Comparison of ENCODE assay signal across 8 mouse cellular contexts in genomic region chr16:21210667-21211338, GRCm38 (mm10). TPM values are rescaled to one million over a fixed set of nuclear protein-coding genes. Genes with fewer than 3 reads are reported as not detected.
DNase-seq lines count a peak whose midpoint lies in the region; ATAC-seq and TF ChIP-seq lines count a peak whose summit lies in the region.

No protein-coding gene starts in this region.

- H3K9ac ChIP-seq in limb, embryonic 12.5 days (replicated peaks) = peak overlapping the region; percentile 57
- H3K9ac ChIP-seq in midbrain, embryonic 14.5 days (replicated peaks; ENCODE audit: low read length) = peak overlapping the region; percentile 18
- peak overlapping the region; percentile 74 for H3K9ac ChIP-seq in stomach, embryonic 16.5 days (ENCODE audit: low read length)

- peaks cover 87% of the 10 kb centered on the region for H3K27me3 ChIP-seq in megakaryocyte, embryonic 14.5 days (replicated peaks)
- H3K27me3 ChIP-seq in heart, embryonic 10.5 days (ENCODE audit: insufficient read depth, poor library complexity, severe bottlenecking) = no peaks in the 10 kb centered on the region
- H3K27me3 ChIP-seq in limb, embryonic 12.5 days = no peaks in the 10 kb centered on the region
- H3K27me3 ChIP-seq in midbrain, embryonic 14.5 days (ENCODE audit: control insufficient read depth, insufficient read depth, low read length) = no peaks in the 10 kb centered on the region
- no peaks in the 10 kb centered on the region for H3K27me3 ChIP-seq in stomach, embryonic 16.5 days (ENCODE audit: control insufficient read depth, insufficient read depth, low read length)

- H3K36me3 ChIP-seq in megakaryocyte, embryonic 14.5 days (replicated peaks; ENCODE audit: low read length) = no peaks in the 10 kb centered on the region
- peaks cover 32% of the 10 kb centered on the region for H3K36me3 ChIP-seq in heart, embryonic 10.5 days
- H3K36me3 ChIP-seq in limb, embryonic 12.5 days = peaks cover 52% of the 10 kb centered on the region
- H3K36me3 ChIP-seq in midbrain, embryonic 14.5 days (ENCODE audit: control insufficient read depth, insufficient read depth, low read length) = peaks cover 14% of the 10 kb centered on the region
- peaks cover 8% of the 10 kb centered on the region for H3K36me3 ChIP-seq in stomach, embryonic 16.5 days (ENCODE audit: control insufficient read depth, insufficient read depth, low read length)

- under 1% methylated on average over 25 of the region's 25 CpGs for WGBS in heart, embryonic 10.5 days
- WGBS in limb, embryonic 12.5 days = under 1% methylated on average over 25 of the region's 25 CpGs
- under 1% methylated on average over 25 of the region's 25 CpGs for WGBS in midbrain, embryonic 14.5 days
- under 1% methylated on average over 25 of the region's 25 CpGs for WGBS in stomach, embryonic 16.5 days

- no peak for TF ChIP-seq CTCF in embryonic fibroblast, embryonic 13.5 days (IDR thresholded peaks at IDR 0.05; ENCODE audit: borderline replicate concordance, insufficient read depth, low read length)

- peak overlapping the region; percentile 54 for H3K4me3 ChIP-seq in megakaryocyte, embryonic 14.5 days (replicated peaks)
- H3K4me3 ChIP-seq in embryonic fibroblast, embryonic 13.5 days (ENCODE audit: insufficient read depth, low read length) = peak overlapping the region; percentile 4; the same call in 1 of the 2 replicates
- peak overlapping the region; percentile 56 for H3K4me3 ChIP-seq in heart, embryonic 10.5 days
- peak overlapping the region; percentile 40 for H3K4me3 ChIP-seq in limb, embryonic 12.5 days (replicated peaks)
- H3K4me3 ChIP-seq in midbrain, embryonic 14.5 days (replicated peaks; ENCODE audit: low read depth, low read length) = peak overlapping the region; percentile 33
- peak overlapping the region; percentile 48 for H3K4me3 ChIP-seq in stomach, embryonic 16.5 days (replicated peaks; ENCODE audit: low read length)

- peak; percentile 67 for TF ChIP-seq POLR2A in embryonic fibroblast, embryonic 13.5 days (IDR thresholded peaks at IDR 0.05; ENCODE audit: low read depth, low read length)

- peaks cover under 1% of the 10 kb centered on the region for H3K9me3 ChIP-seq in megakaryocyte, embryonic 14.5 days
- no peaks in the 10 kb centered on the region for H3K9me3 ChIP-seq in heart, embryonic 10.5 days
- no peaks in the 10 kb centered on the region for H3K9me3 ChIP-seq in limb, embryonic 12.5 days
- no peaks in the 10 kb centered on the region for H3K9me3 ChIP-seq in midbrain, embryonic 14.5 days (ENCODE audit: control insufficient read depth, low read length)
- no peaks in the 10 kb centered on the region for H3K9me3 ChIP-seq in stomach, embryonic 16.5 days (replicated peaks; ENCODE audit: control insufficient read depth, low read length)

- ATAC-seq in megakaryocyte, adult 5-6 weeks (ENCODE audit: poor library complexity, severe bottlenecking) = no peak
- ATAC-seq in limb, embryonic 12.5 days (ENCODE audit: insufficient number of reproducible peaks, insufficient read depth, low FRiP score, low TSS enrichment, low read depth) = peak; percentile 93
- peak; percentile 81 for ATAC-seq in midbrain, embryonic 14.5 days (ENCODE audit: low FRiP score, low TSS enrichment)
- peak; percentile 90 for ATAC-seq in stomach, embryonic 16.5 days (ENCODE audit: insufficient read depth, low FRiP score)

- H3K27ac ChIP-seq in embryonic fibroblast, embryonic 13.5 days (ENCODE audit: insufficient read depth, low read length) = peak overlapping the region; percentile 96
- peak overlapping the region; percentile 88 for H3K27ac ChIP-seq in heart, embryonic 10.5 days
- peak overlapping the region; percentile 98 for H3K27ac ChIP-seq in limb, embryonic 12.5 days
- H3K27ac ChIP-seq in midbrain, embryonic 14.5 days (replicated peaks; ENCODE audit: low read depth, low read length) = peak overlapping the region; percentile 73
- peak overlapping the region; percentile 98 for H3K27ac ChIP-seq in stomach, embryonic 16.5 days (ENCODE audit: low read length)

- peak overlapping the region; percentile 97 for H3K4me2 ChIP-seq in limb, embryonic 12.5 days
- H3K4me2 ChIP-seq in midbrain, embryonic 14.5 days (ENCODE audit: low read length) = peak overlapping the region; percentile 64
- peak overlapping the region; percentile 76 for H3K4me2 ChIP-seq in stomach, embryonic 16.5 days (ENCODE audit: low read depth, low read length)

- peak; percentile 90 for DNase-seq in heart, embryonic 10.5 days (ENCODE audit: low spot score)
- DNase-seq in kidney, adult 9 months = peak; percentile 85
- DNase-seq in midbrain, embryonic 14.5 days = peak; percentile 90

- H3K4me1 ChIP-seq in megakaryocyte, embryonic 14.5 days = peaks cover 8% of the 10 kb centered on the region; the same call in 1 of the 2 replicates
- peaks cover 17% of the 10 kb centered on the region for H3K4me1 ChIP-seq in embryonic fibroblast, embryonic 13.5 days (ENCODE audit: control insufficient read depth, insufficient read depth, low read length)
- H3K4me1 ChIP-seq in heart, embryonic 10.5 days = peaks cover 95% of the 10 kb centered on the region
- H3K4me1 ChIP-seq in limb, embryonic 12.5 days (replicated peaks) = peaks cover 87% of the 10 kb centered on the region
- H3K4me1 ChIP-seq in midbrain, embryonic 14.5 days (ENCODE audit: control insufficient read depth, insufficient read depth, low read length) = peaks cover 51% of the 10 kb centered on the region
- peaks cover 77% of the 10 kb centered on the region for H3K4me1 ChIP-seq in stomach, embryonic 16.5 days (ENCODE audit: control insufficient read depth, insufficient read depth, low read length)

RNA-seq across cellular contexts. Expression of gene Ephb3, which starts 6.2 kb away (rescaled TPM):
- polyA plus RNA-seq in megakaryocyte, embryonic 14.5 days (2012; ENCODE audit: insufficient read depth, low replicate concordance) = 0.39 TPM in 1 of 2 replicates, not detected in the other
- total RNA-seq in megakaryocyte, adult 5-6 weeks (2015) = not detected in 2 replicates
- total RNA-seq in megakaryocyte, adult 5-6 weeks (2017) = 0.16 TPM in 1 of 2 replicates, not detected in the other
- polyA plus RNA-seq in embryonic fibroblast, embryonic 13.5 days (2011; ENCODE audit: insufficient read length, low read depth, missing spikeins) = 23.6 and 45.5 TPM in 2 replicates
- polyA plus RNA-seq in heart, embryonic 10.5 days (2016; fragmentation: Nextera tagmentation; extraction: Ambion mirVana) = 24.5 and 25.3 TPM in 2 replicates
- polyA plus RNA-seq in limb, embryonic 12.5 days (2016; fragmentation: Nextera tagmentation; extraction: Ambion mirVana) = 55.4 and 62.7 TPM in 2 replicates
- polyA plus RNA-seq in midbrain, embryonic 14.5 days (2014; fragmentation: Nextera tagmentation; extraction: Ambion mirVana) = 12.3 and 14.0 TPM in 2 replicates
- 20.6 and 22.1 TPM in 2 replicates for polyA plus RNA-seq in stomach, embryonic 16.5 days (2015; fragmentation: Nextera tagmentation; extraction: Ambion mirVana)

RNA-seq across cellular contexts. Expression of gene Teddm3, which starts 57.0 kb away (rescaled TPM):
- not detected in 2 replicates for polyA plus RNA-seq in megakaryocyte, embryonic 14.5 days (2012; ENCODE audit: insufficient read depth, low replicate concordance)
- not detected in 2 replicates for total RNA-seq in megakaryocyte, adult 5-6 weeks (2015)
- not detected in 2 replicates for total RNA-seq in megakaryocyte, adult 5-6 weeks (2017)
- polyA plus RNA-seq in embryonic fibroblast, embryonic 13.5 days (2011; ENCODE audit: insufficient read length, low read depth, missing spikeins) = not detected in 2 replicates
- not detected in 2 replicates for polyA plus RNA-seq in heart, embryonic 10.5 days (2016; fragmentation: Nextera tagmentation; extraction: Ambion mirVana)
- polyA plus RNA-seq in limb, embryonic 12.5 days (2016; fragmentation: Nextera tagmentation; extraction: Ambion mirVana) = not detected in 2 replicates
- polyA plus RNA-seq in midbrain, embryonic 14.5 days (2014; fragmentation: Nextera tagmentation; extraction: Ambion mirVana) = not detected in 2 replicates
- 14.0 and 32.4 TPM in 2 replicates for polyA plus RNA-seq in stomach, embryonic 16.5 days (2015; fragmentation: Nextera tagmentation; extraction: Ambion mirVana)

Comparison
In these comparisons a context has a peak if more than half of its experiments do, and no peak if none do; other contexts are left out.
1. H3K4me3 ChIP-seq: peak in every context shown above with its lines; median percentile 56 in heart, embryonic 10.5 days; 54 in megakaryocyte, embryonic 14.5 days; 48 in stomach, embryonic 16.5 days; 40 in limb, embryonic 12.5 days; 33 in midbrain, embryonic 14.5 days; 4 in embryonic fibroblast, embryonic 13.5 days.
2. H3K9ac ChIP-seq: peak in every context shown above with its lines; median percentile 74 in stomach, embryonic 16.5 days; 57 in limb, embryonic 12.5 days; 18 in midbrain, embryonic 14.5 days.
3. RNA of gene Teddm3, which starts 57.0 kb away (polyA plus RNA-seq): 14.0 to 32.4 TPM in stomach, embryonic 16.5 days; not detected in megakaryocyte, embryonic 14.5 days, not detected in embryonic fibroblast, embryonic 13.5 days, not detected in heart, embryonic 10.5 days, not detected in limb, embryonic 12.5 days and not detected in midbrain, embryonic 14.5 days; every median in the first group is over 10 times any median in the second.
4. Peak in every context shown above with its lines, with median percentiles within 50 percentile points of each other: H3K27ac ChIP-seq, DNase-seq and H3K4me2 ChIP-seq.